Mouse (Mus musculus) liver, embryonic 18 days (tissue): ENCODE results near the gene Ccdc7b. TPM values are rescaled to one million over a fixed set of nuclear protein-coding genes. Genes with fewer than 3 reads are reported as not detected.

ENCODE experiments used
- polyA plus RNA-seq: library from polyadenylated mRNA; depleted of rRNA; stranded (reverse); fragments of >200 nt; gene quantifications from 2 replicates; pipeline ENCODE4 v1.2.3, GENCODE M21; 2012; rRNA removed

Gene Ccdc7b
- polyA plus RNA-seq: not detected in 2 replicates

GRCm38 (mm10) chr8:129066834-129067233 is at the start of gene Ccdc7b:
Ccdc7b (plus strand) TSS chr8:129067134.

GRCm38 (mm10) chr8:129065417-129065816 is 1.5 kb upstream of the Ccdc7b start, which contains the start of gene Ccdc7a:
Ccdc7a (minus strand) TSS chr8:129065517.

DNA sequence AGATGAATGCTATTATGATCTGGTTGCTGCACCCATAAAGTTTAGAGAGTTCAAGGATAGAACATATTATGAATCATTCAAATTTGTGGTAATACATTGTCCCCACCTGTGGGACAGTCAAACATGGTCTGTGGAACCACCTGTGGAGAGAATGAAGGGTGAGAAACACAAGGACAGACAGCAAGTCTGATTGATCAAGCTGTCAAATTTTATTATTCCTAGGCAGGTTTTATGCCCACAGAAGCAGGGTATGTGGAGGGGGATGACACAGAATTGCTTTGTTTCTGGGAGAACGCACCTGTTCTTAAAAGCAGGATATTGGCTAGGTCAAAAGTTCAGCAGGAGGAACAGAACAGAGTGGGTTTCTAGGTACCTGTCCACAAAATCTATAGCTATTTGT is 64.6 kb downstream of the Ccdc7b start, which contains the start of gene Gm10999:
TSS of gene Gm10999 (minus strand) at position 101 of the 400 bp plus-strand sequence.

Other genes with a start within 250 kb of the Ccdc7b start
- gene Ccdc7a, start 1.6 kb upstream of the Ccdc7b start, polyA plus RNA-seq: not detected in 2 replicates
- not detected in 2 replicates for gene Gm10999, start 64.5 kb downstream of the Ccdc7b start, polyA plus RNA-seq
- 3.7 and 4.9 TPM in 2 replicates for gene 2610044O15Rik8, start 167.3 kb downstream of the Ccdc7b start, polyA plus RNA-seq